Mouse (Mus musculus): ENCODE measurements around the gene Vps9d1. TPM values are rescaled to one million over a fixed set of nuclear protein-coding genes. Genes with fewer than 3 reads are reported as not detected.

The Vps9d1 gene
- polyA plus RNA-seq (2017; shearing (Covaris generic)): 31.6 TPM

GRCm38 (mm10) chr8:123254099-123254885 lies at the start of gene Vps9d1, which contains the start of gene Zfp276:
TSS of gene Vps9d1 (minus strand) at chr8:123254348.
TSS of gene Zfp276 (plus strand) at chr8:123254195.

GRCm38 (mm10) chr8:123235520-123236497 lies 18.3 kb downstream of the Vps9d1 start, which contains the start of gene Spata2l:
TSS of gene Spata2l (minus strand) at chr8:123236233.

GRCm38 (mm10) chr8:123224278-123225266 lies 29.6 kb downstream of the Vps9d1 start, which contains the start of gene Cdk10:
TSS of gene Cdk10 (plus strand) at chr8:123224842.

GRCm38 (mm10) chr8:123212321-123213117 lies 41.6 kb downstream of the Vps9d1 start, which contains the start of the genes Chmp1a and Spata33:
TSS of gene Chmp1a (minus strand) at chr8:123212763.
TSS of gene Spata33 (plus strand) at chr8:123212832.

Other genes starting within 250 kb of the Vps9d1 start
- 271 TPM for gene Ankrd11, start 212.1 kb downstream of the Vps9d1 start, polyA plus RNA-seq (2017; shearing (Covaris generic))
- 83.8 TPM for gene Spg7, start 191.4 kb downstream of the Vps9d1 start, polyA plus RNA-seq (2017; shearing (Covaris generic))
- gene Rpl13, start 152.0 kb downstream of the Vps9d1 start, polyA plus RNA-seq (2017; shearing (Covaris generic)): 1,036 TPM
- 1.2 TPM for gene Cpne7, start 137.0 kb downstream of the Vps9d1 start, polyA plus RNA-seq (2017; shearing (Covaris generic))
- gene Sult5a1, start 96.0 kb downstream of the Vps9d1 start, polyA plus RNA-seq (2017; shearing (Covaris generic)): 0.07 TPM
- not detected for gene Dpep1, start 68.1 kb downstream of the Vps9d1 start, polyA plus RNA-seq (2017; shearing (Covaris generic))
- 214 TPM for gene Chmp1a, start 41.6 kb downstream of the Vps9d1 start, polyA plus RNA-seq (2017; shearing (Covaris generic))
- not detected for gene Spata33, start 41.5 kb downstream of the Vps9d1 start, polyA plus RNA-seq (2017; shearing (Covaris generic))
- gene Cdk10, start 29.5 kb downstream of the Vps9d1 start, polyA plus RNA-seq (2017; shearing (Covaris generic)): 27.0 TPM
- gene Spata2l, start 18.1 kb downstream of the Vps9d1 start, polyA plus RNA-seq (2017; shearing (Covaris generic)): 15.4 TPM
- gene Zfp276, start 153 bp downstream of the Vps9d1 start, polyA plus RNA-seq (2017; shearing (Covaris generic)): 41.1 TPM
- gene Fanca, start 64.2 kb upstream of the Vps9d1 start, polyA plus RNA-seq (2017; shearing (Covaris generic)): 8.2 TPM
- gene Spire2, start 78.4 kb upstream of the Vps9d1 start, polyA plus RNA-seq (2017; shearing (Covaris generic)): 0.08 TPM
- gene Tcf25, start 119.4 kb upstream of the Vps9d1 start, polyA plus RNA-seq (2017; shearing (Covaris generic)): 268 TPM
- 0.14 TPM for gene Mc1r, start 152.8 kb upstream of the Vps9d1 start, polyA plus RNA-seq (2017; shearing (Covaris generic))
- gene Tubb3, start 157.1 kb upstream of the Vps9d1 start, polyA plus RNA-seq (2017; shearing (Covaris generic)): 0.38 TPM
- gene Def8, start 169.2 kb upstream of the Vps9d1 start, polyA plus RNA-seq (2017; shearing (Covaris generic)): 15.0 TPM
- 69.0 TPM for gene Afg3l1, start 223.6 kb upstream of the Vps9d1 start, polyA plus RNA-seq (2017; shearing (Covaris generic))